Mouse (Mus musculus): ENCODE results near the gene Pde9a. TPM values are rescaled to one million over a fixed set of nuclear protein-coding genes. Genes with fewer than 3 reads are reported as not detected.

The Pde9a gene
- polyA plus RNA-seq, 1 experiment from 2014 or later = 34.8 TPM

DNA sequence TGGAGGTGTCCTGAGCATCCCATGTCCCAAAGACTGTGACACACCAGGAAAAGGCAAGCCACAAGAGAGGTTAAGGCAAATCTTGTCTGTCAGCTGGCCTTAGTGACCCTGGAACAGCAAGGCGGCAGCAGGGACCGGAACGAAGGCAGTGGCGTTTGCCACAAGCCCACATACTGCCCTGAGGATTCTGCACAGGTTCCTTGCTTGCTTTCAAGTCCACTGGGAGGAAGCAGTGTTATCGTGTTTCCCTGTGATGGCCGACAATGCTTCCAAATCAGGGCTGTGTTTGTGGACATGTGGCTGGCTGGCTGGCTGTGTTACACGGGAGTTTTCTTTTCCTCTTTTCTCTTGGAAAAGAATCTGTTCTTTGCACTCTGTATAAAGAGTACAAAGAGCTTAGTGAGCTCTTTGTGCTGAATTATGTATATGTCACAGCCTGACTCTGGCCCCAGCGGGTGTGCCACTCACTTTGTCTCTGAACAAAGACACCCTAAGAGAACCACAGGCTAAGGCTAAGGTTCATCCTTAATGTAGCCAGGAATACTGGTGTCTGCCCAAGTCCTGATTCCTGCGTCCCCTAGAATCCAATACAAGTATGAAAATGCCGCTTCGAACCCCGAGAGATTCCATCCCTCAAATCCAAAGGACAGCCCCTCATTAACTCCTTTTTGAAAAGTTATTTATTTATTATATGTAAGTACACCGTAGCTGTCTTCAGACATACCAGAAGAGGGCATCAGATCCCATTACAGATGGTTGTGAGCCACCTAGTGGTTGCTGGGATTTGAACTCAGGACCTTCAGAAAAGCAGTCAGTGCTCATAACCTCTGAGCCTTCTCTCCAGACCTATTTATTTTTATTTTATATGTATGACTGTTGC, 50.2 kb downstream of the Pde9a start:
- peaks cover 27% of the 10 kb centered on the region for H3K4me1 ChIP-seq
- no peak for ATAC-seq (ENCODE audit: borderline replicate concordance, extremely low read depth, low FRiP score, low TSS enrichment)
- H3K4me2 ChIP-seq = no peak overlapping the region
- no peak overlapping the region for H3K4me3 ChIP-seq
- WGBS = 76% methylated on average over 13 of the region's 13 CpGs
- no peaks in the 10 kb centered on the region for H3K27me3 ChIP-seq
- H3K9me3 ChIP-seq = no peaks in the 10 kb centered on the region
- H3K9ac ChIP-seq = no peak overlapping the region
- H3K36me3 ChIP-seq = 0 out of 2 replicates have a peak, but pooled peaks cover 3% of the 10 kb centered on the region
- H3K27ac ChIP-seq = no peak overlapping the region

DNA sequence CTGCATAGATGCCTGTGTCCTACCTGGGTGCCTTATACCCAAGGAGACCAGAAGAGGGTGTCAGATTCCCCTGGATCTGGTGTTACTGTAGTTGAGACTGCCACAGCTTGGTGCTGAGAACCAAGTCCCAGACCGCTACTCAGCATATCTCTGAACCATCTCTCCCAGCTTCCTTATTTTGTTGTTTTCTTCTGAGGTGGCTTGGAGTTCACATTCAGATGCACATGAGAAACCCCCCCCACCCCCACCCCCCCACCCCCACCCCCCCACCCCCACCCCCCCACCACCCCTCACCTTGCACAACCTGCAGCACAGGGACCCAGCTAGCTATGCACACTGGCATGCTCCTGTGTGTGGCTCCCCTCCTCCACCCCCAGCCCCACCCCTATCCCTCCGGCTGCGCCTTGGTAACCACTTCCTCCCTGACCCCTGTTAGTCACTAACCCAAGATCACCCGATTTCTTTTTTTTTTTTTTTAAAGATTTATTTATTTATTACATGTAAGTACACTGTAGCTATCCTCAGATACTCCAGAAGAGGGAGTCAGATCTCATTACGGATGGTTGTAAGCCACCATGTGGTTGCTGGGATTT, 50.9 kb downstream of the Pde9a start:
- Histone ChIP-seq H3K9me3 (no peaks in the 10 kb centered on the region), H3K9ac (no peak overlapping the region), H3K27me3 (no peaks in the 10 kb centered on the region), H3K4me1 (peaks cover 27% of the 10 kb centered on the region), H3K27ac (no peak overlapping the region), H3K36me3 (0 out of 2 replicates have a peak, but pooled peaks cover 3% of the 10 kb centered on the region), H3K4me3 (no peak overlapping the region), H3K4me2 (no peak overlapping the region)
- WGBS = 82% methylated on average over 5 of the region's 5 CpGs
- ATAC-seq (ENCODE audit: borderline replicate concordance, extremely low read depth, low FRiP score, low TSS enrichment) = no peak

DNA sequence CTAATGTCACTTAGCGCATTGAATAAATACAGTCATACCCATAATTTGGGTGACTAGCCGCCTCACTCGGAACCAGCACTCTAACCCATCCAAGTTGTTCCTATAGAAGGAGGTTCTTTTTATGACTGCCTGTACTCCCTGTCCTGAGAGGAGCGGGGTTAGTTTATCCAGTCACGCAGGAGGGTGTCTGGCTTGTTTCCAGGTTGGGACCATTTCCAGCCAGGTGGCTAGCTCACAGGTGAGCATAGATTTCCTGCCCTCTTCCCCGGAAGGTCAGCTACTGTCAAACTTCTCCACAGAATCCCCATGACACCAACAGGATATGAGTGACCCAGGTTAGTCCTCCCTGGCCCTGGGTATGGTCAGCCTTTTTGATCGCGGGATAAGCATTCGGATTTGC, 51.5 kb downstream of the Pde9a start:
- Histone ChIP-seq H3K36me3 (0 out of 2 replicates have a peak, but pooled peaks cover 3% of the 10 kb centered on the region), H3K4me3 (no peak overlapping the region), H3K9ac (no peak overlapping the region), H3K27me3 (no peaks in the 10 kb centered on the region), H3K27ac (no peak overlapping the region), H3K9me3 (no peaks in the 10 kb centered on the region), H3K4me2 (no peak overlapping the region), H3K4me1 (peaks cover 24% of the 10 kb centered on the region)
- 90% methylated on average over 9 of the region's 9 CpGs for WGBS
- no peak for ATAC-seq (ENCODE audit: borderline replicate concordance, extremely low read depth, low FRiP score, low TSS enrichment)

DNA sequence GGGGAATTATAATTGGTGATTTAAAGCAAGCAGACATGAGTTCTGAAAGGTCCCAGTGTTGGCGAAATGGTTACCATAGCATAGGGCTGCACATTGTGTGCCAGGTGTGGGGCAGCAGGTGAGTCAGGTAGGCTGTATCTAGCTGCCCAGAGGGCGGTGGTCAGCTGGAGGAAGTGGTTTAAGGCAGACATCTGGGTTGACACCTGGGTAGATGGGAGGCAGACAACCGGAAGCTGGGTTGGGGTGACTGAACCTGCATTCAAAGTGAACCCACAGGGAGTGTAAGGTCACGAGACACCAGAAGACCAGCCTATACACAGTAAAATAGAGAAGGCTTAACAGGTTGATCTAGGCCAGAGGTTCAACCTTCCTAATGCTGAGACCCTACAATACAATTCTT, 54.0 kb downstream of the Pde9a start:
- H3K9ac ChIP-seq = no peak overlapping the region
- H3K4me3 ChIP-seq = no peak overlapping the region
- WGBS = 83% methylated on average over 4 of the region's 4 CpGs
- no peaks in the 10 kb centered on the region for H3K27me3 ChIP-seq
- no peak overlapping the region for H3K4me2 ChIP-seq
- 0 out of 2 replicates have a peak, but pooled peaks cover 3% of the 10 kb centered on the region for H3K36me3 ChIP-seq
- H3K4me1 ChIP-seq = peaks cover 10% of the 10 kb centered on the region
- ATAC-seq (ENCODE audit: borderline replicate concordance, extremely low read depth, low FRiP score, low TSS enrichment) = no peak
- H3K27ac ChIP-seq = no peak overlapping the region
- H3K9me3 ChIP-seq = no peaks in the 10 kb centered on the region

DNA sequence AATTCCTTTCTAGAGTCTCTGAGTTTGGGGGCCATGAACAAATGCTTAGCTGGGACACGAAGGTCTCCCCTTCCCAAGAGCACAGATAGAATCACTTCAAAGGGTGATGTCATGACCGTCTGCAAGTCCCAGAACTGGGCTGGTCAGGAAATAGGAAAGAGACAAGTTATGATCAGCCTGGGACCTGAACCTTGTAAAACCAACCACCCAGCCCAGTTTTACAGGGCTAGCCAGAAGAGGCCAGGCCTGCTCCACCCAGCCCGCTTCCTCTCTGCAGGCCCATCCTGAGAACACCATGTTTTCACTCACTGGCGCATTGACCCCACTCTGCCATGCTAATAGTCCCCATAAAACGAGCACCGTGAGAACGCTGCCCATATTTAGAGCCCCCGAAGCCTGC, 56.5 kb downstream of the Pde9a start:
- no peak for ATAC-seq (ENCODE audit: borderline replicate concordance, extremely low read depth, low FRiP score, low TSS enrichment)
- WGBS = 75% methylated on average over 8 of the region's 8 CpGs
- Histone ChIP-seq H3K4me3 (no peak overlapping the region), H3K9ac (no peak overlapping the region), H3K4me2 (no peak overlapping the region), H3K9me3 (no peaks in the 10 kb centered on the region), H3K4me1 (peaks cover 16% of the 10 kb centered on the region), H3K27ac (no peak overlapping the region), H3K36me3 (0 out of 2 replicates have a peak, but pooled peaks cover 2% of the 10 kb centered on the region), H3K27me3 (no peaks in the 10 kb centered on the region)

DNA sequence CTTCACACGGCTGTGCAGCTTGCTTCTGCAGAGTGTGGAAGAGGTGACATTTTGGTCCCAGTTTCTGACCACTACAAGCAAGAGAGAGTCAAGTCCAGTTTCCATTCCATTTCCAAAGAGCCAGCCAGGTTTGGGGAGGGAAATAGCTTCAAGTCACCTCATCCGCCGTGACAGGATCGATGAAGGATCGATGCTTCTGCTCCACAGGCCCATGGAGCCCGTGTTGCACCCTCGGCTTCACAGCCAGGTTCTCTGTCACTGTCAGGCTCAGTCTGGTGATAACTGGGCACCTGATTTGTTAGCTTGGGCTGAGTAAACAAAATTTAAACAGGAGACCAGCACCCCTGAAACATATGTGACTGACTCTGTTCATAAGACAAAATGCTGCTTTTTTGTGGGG, 58.2 kb downstream of the Pde9a start:
- H3K9ac ChIP-seq = no peak overlapping the region
- H3K9me3 ChIP-seq = no peaks in the 10 kb centered on the region
- H3K27ac ChIP-seq = no peak overlapping the region
- H3K36me3 ChIP-seq = no peaks in the 10 kb centered on the region
- H3K4me2 ChIP-seq = no peak overlapping the region
- no peak for ATAC-seq (ENCODE audit: borderline replicate concordance, extremely low read depth, low FRiP score, low TSS enrichment)
- no peak overlapping the region for H3K4me3 ChIP-seq
- H3K27me3 ChIP-seq = no peaks in the 10 kb centered on the region
- 55% methylated on average over 7 of the region's 7 CpGs for WGBS
- peaks cover 16% of the 10 kb centered on the region for H3K4me1 ChIP-seq

DNA sequence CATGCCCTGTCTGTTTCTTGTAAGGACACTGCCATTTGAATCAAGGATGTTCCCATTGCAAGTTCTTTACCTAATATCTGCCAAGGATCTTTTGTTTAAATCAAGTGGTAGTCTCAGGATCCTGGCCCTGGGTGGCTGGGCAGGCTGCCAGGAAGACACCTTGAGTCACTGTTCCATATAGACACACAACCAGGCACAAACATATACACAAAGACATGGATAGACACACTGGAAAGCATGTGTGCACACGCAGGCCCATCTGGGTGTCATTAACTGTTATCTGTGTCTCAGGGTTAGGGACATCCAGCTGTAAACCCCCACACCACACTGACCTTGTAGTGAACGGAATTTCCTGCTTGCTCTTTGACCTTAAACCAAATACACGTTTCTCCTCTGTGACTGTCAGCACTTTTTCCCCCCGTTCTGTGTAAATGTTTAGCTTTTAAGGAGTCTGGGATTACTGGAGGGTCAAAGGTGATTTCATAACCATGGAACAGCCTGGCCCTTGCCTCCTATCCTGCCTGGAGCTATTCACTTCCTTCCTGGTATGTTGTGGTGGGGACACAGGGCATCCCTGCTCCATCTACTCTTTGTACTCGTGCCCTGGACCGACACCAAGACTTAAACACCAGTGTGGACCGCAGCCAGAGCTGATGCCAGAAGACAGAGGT, 59.2 kb downstream of the Pde9a start:
- no peak overlapping the region for H3K9ac ChIP-seq
- peak overlapping the region; percentile 37; the same call in 1 of the 2 replicates for H3K27ac ChIP-seq
- WGBS = 15% methylated on average over 7 of the region's 7 CpGs
- H3K9me3 ChIP-seq = no peaks in the 10 kb centered on the region
- no peaks in the 10 kb centered on the region for H3K27me3 ChIP-seq
- no peaks in the 10 kb centered on the region for H3K36me3 ChIP-seq
- peaks cover 19% of the 10 kb centered on the region for H3K4me1 ChIP-seq
- no peak overlapping the region for H3K4me2 ChIP-seq
- H3K4me3 ChIP-seq = no peak overlapping the region
- ATAC-seq (ENCODE audit: borderline replicate concordance, extremely low read depth, low FRiP score, low TSS enrichment) = 0 out of 2 replicates have a peak, but pooled peaks have one; percentile 53

DNA sequence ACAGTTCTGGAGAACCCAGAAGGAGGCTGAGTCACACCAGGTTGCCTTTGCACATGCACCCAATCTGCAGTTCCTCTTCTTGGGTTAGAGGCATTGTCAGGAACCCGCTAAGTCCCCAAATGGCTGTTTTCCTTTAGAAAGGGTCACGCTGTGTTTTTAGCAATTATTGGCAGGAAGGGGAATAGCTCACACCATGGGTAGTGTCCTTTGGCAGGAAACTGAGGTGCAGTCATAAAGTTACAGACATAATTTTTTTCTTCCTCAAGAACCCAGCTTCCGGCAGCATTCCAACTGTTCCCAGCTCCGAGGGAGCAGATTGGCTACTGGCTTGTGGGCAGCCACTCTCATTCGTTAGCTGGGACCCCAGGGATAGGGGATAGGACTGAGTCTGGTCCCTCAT, 61.8 kb downstream of the Pde9a start:
- H3K9ac ChIP-seq = no peak overlapping the region
- H3K36me3 ChIP-seq = no peaks in the 10 kb centered on the region
- H3K4me1 ChIP-seq = peaks cover 34% of the 10 kb centered on the region
- no peaks in the 10 kb centered on the region for H3K27me3 ChIP-seq
- WGBS = 71% methylated on average over 5 of the region's 5 CpGs
- no peak overlapping the region for H3K4me3 ChIP-seq
- H3K27ac ChIP-seq = no peak overlapping the region
- ATAC-seq (ENCODE audit: borderline replicate concordance, extremely low read depth, low FRiP score, low TSS enrichment) = no peak
- no peak overlapping the region for H3K4me2 ChIP-seq
- H3K9me3 ChIP-seq = no peaks in the 10 kb centered on the region

DNA sequence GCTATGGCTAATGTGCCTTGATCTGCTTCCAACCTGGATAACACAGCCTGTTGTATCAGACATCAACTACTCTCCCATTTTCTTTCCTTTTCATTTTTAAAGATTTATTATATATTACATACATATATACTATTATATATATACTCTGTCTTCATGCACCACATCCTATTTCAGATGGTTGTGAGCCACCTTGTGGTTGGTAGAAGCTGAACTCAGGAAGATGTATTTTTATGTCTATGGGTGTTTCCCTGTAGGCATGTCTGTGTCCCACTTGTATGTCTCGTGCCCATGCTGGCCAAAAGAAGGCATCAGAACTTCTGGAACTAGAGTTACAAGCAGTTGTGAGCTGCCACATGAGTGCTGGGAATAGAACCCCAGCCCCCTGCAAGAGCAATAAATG, 62.5 kb downstream of the Pde9a start:
- WGBS = 75% methylated on average over 1 of the region's 1 CpGs
- no peak overlapping the region for H3K27ac ChIP-seq
- H3K4me1 ChIP-seq = peaks cover 41% of the 10 kb centered on the region
- H3K9me3 ChIP-seq = no peaks in the 10 kb centered on the region
- H3K9ac ChIP-seq = no peak overlapping the region
- ATAC-seq (ENCODE audit: borderline replicate concordance, extremely low read depth, low FRiP score, low TSS enrichment) = no peak
- H3K27me3 ChIP-seq = no peaks in the 10 kb centered on the region
- no peak overlapping the region for H3K4me3 ChIP-seq
- H3K4me2 ChIP-seq = no peak overlapping the region
- no peaks in the 10 kb centered on the region for H3K36me3 ChIP-seq

DNA sequence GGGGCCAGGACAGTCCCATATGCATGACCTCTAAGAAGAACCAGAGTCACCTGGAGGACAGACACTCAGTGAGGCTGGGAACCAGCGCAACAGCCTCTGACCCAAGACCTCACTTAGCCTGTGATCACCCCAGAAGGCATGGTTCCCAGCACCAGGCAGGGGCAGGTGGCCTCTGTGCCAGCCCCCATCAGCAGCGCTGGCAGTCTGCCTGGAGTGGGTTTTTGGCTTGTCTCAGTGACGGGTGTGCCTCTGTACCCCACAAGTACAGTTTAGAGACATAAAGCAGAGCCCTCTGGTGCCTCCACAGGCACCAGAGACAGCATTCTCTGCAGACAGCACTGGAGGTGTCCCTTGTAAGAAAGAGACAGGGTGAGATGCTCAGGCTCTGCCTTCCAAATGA, 64.2 kb downstream of the Pde9a start:
- no peak overlapping the region for H3K9ac ChIP-seq
- WGBS = 70% methylated on average over 3 of the region's 3 CpGs
- peaks cover 45% of the 10 kb centered on the region for H3K4me1 ChIP-seq
- H3K4me2 ChIP-seq = no peak overlapping the region
- H3K9me3 ChIP-seq = no peaks in the 10 kb centered on the region
- peak overlapping the region; percentile 73 for H3K27ac ChIP-seq
- no peak overlapping the region for H3K4me3 ChIP-seq
- H3K27me3 ChIP-seq = no peaks in the 10 kb centered on the region
- no peaks in the 10 kb centered on the region for H3K36me3 ChIP-seq
- ATAC-seq (ENCODE audit: borderline replicate concordance, extremely low read depth, low FRiP score, low TSS enrichment) = no peak

DNA sequence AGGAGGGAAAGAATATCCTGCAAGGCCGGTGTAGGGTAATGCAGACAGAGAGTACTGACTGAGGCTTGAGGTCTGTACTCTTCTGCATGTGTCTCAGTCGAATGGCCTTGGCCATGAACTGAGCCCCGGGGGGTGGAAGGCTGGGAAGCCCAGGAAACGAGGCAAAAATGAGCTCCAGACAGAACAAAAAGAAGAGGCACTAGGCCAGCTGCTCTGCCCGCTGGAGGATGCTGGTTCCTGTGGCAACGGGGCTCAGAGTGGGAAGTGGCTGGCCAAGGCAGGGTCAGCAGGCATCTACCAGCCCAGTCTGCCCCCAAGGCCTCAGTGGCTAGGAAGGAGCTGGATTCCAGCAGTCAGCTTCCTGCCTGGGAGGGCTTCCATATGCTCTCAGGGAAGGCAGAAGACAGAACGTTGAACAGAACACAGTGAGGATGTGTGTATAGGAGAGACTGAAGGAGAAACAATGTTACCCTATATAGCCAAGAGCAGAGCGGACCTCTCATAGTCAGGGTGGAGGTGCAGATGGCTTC, 65.2 kb downstream of the Pde9a start:
- H3K27ac ChIP-seq = peak overlapping the region; percentile 73
- H3K9ac ChIP-seq = no peak overlapping the region
- H3K4me3 ChIP-seq = no peak overlapping the region
- peaks cover 52% of the 10 kb centered on the region for H3K4me1 ChIP-seq
- H3K27me3 ChIP-seq = no peaks in the 10 kb centered on the region
- H3K9me3 ChIP-seq = no peaks in the 10 kb centered on the region
- H3K4me2 ChIP-seq = no peak overlapping the region
- WGBS = 45% methylated on average over 8 of the region's 8 CpGs
- peak; percentile 46 for ATAC-seq (ENCODE audit: borderline replicate concordance, extremely low read depth, low FRiP score, low TSS enrichment)
- no peaks in the 10 kb centered on the region for H3K36me3 ChIP-seq

DNA sequence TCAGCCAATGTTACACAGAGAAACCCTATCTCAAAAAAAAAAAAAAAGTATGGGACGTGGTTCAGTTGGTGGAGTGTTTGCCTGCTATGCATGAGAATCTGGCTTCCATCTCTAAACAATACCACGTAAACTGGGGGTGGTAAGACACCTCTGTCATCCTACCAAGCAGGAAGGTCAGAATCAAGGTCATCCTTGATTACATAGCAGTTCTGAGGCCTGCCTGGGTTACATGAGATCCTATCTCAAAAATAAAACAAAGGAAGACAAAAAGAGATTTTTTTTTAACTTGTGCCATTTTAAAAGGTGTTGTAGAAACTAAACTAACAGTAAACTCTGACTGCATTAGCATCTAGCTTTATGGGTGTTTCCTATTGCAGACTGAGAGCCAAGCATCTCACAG, 66.8 kb downstream of the Pde9a start:
- 49% methylated on average over 2 of the region's 2 CpGs for WGBS
- no peaks in the 10 kb centered on the region for H3K9me3 ChIP-seq
- peak overlapping the region; percentile 86 for H3K27ac ChIP-seq

More for the DNA sequence above, 66.8 kb downstream of the Pde9a start:
- no peak for ATAC-seq (ENCODE audit: borderline replicate concordance, extremely low read depth, low FRiP score, low TSS enrichment)
- Histone ChIP-seq H3K4me2 (no peak overlapping the region), H3K36me3 (no peaks in the 10 kb centered on the region), H3K9ac (no peak overlapping the region), H3K4me1 (peaks cover 66% of the 10 kb centered on the region), H3K27me3 (no peaks in the 10 kb centered on the region), H3K4me3 (no peak overlapping the region)
